Mouse (Mus musculus): Measurements from ENCODE around the gene Gpc6. TPM values are rescaled to one million over a fixed set of nuclear protein-coding genes. Genes with fewer than 3 reads are reported as not detected.

The Gpc6 gene
- polyA plus RNA-seq, 1 experiment, result 0.29 TPM

- Histone ChIP-seq H3K27ac (ENCODE audit: insufficient read depth, low read depth, low read length) (no peak overlapping the region), H3K4me1 (ENCODE audit: control insufficient read depth, insufficient read depth, low read length) (no peaks in the 10 kb centered on the region), H3K4me3 (ENCODE audit: insufficient read depth, low read length) (no peak overlapping the region)
- TF ChIP-seq CTCF (IDR thresholded peaks at IDR 0.05; ENCODE audit: low read depth, low read length) (no peak), POLR2A (IDR thresholded peaks at IDR 0.05; ENCODE audit: borderline replicate concordance, low read depth, low read length) (no peak)
Observed at GRCm38 (mm10) chr14:117906361-117906760, 981.2 kb downstream of the Gpc6 start.

GRCm38 (mm10) chr14:117908231-117908920, 983.3 kb downstream of the Gpc6 start:
- Histone ChIP-seq H3K27ac (ENCODE audit: insufficient read depth, low read depth, low read length) (no peak overlapping the region), H3K4me1 (ENCODE audit: control insufficient read depth, insufficient read depth, low read length) (no peaks in the 10 kb centered on the region), H3K4me3 (ENCODE audit: insufficient read depth, low read length) (no peak overlapping the region)
- TF ChIP-seq CTCF (IDR thresholded peaks at IDR 0.05; ENCODE audit: low read depth, low read length) (no peak), POLR2A (IDR thresholded peaks at IDR 0.05; ENCODE audit: borderline replicate concordance, low read depth, low read length) (no peak)

- TF ChIP-seq POLR2A (IDR thresholded peaks at IDR 0.05; ENCODE audit: borderline replicate concordance, low read depth, low read length), result no peak
- no peak for TF ChIP-seq CTCF (IDR thresholded peaks at IDR 0.05; ENCODE audit: low read depth, low read length)
- Histone ChIP-seq H3K4me3 (ENCODE audit: insufficient read depth, low read length) (no peak overlapping the region), H3K4me1 (ENCODE audit: control insufficient read depth, insufficient read depth, low read length) (no peaks in the 10 kb centered on the region), H3K27ac (ENCODE audit: insufficient read depth, low read depth, low read length) (no peak overlapping the region)
Observed at GRCm38 (mm10) chr14:117909046-117909445, 983.9 kb downstream of the Gpc6 start.

- TF ChIP-seq CTCF (IDR thresholded peaks at IDR 0.05; ENCODE audit: low read depth, low read length) (no peak), POLR2A (IDR thresholded peaks at IDR 0.05; ENCODE audit: borderline replicate concordance, low read depth, low read length) (no peak)
- no peak overlapping the region for H3K4me3 ChIP-seq (ENCODE audit: insufficient read depth, low read length)
- H3K4me1 ChIP-seq (ENCODE audit: control insufficient read depth, insufficient read depth, low read length), result no peaks in the 10 kb centered on the region
- no peak overlapping the region for H3K27ac ChIP-seq (ENCODE audit: insufficient read depth, low read depth, low read length)
Observed at GRCm38 (mm10) chr14:117910323-117910722, 985.2 kb downstream of the Gpc6 start.

- no peak overlapping the region for H3K27ac ChIP-seq (ENCODE audit: insufficient read depth, low read depth, low read length)
- H3K4me1 ChIP-seq (ENCODE audit: control insufficient read depth, insufficient read depth, low read length), result no peaks in the 10 kb centered on the region
- TF ChIP-seq POLR2A (IDR thresholded peaks at IDR 0.05; ENCODE audit: borderline replicate concordance, low read depth, low read length) (no peak), CTCF (IDR thresholded peaks at IDR 0.05; ENCODE audit: low read depth, low read length) (no peak)
- no peak overlapping the region for H3K4me3 ChIP-seq (ENCODE audit: insufficient read depth, low read length)
Observed at GRCm38 (mm10) chr14:117912624-117913270, 987.6 kb downstream of the Gpc6 start.

- Histone ChIP-seq H3K4me3 (ENCODE audit: insufficient read depth, low read length) (no peak overlapping the region), H3K27ac (ENCODE audit: insufficient read depth, low read depth, low read length) (no peak overlapping the region), H3K4me1 (ENCODE audit: control insufficient read depth, insufficient read depth, low read length) (no peaks in the 10 kb centered on the region)
- TF ChIP-seq CTCF (IDR thresholded peaks at IDR 0.05; ENCODE audit: low read depth, low read length) (no peak), POLR2A (IDR thresholded peaks at IDR 0.05; ENCODE audit: borderline replicate concordance, low read depth, low read length) (no peak)
Observed at GRCm38 (mm10) chr14:117916577-117916976, 991.5 kb downstream of the Gpc6 start.

GRCm38 (mm10) chr14:117918724-117919123, 993.6 kb downstream of the Gpc6 start:
- no peak overlapping the region for H3K4me3 ChIP-seq (ENCODE audit: insufficient read depth, low read length)
- no peak overlapping the region for H3K27ac ChIP-seq (ENCODE audit: insufficient read depth, low read depth, low read length)
- no peaks in the 10 kb centered on the region for H3K4me1 ChIP-seq (ENCODE audit: control insufficient read depth, insufficient read depth, low read length)
- TF ChIP-seq CTCF (IDR thresholded peaks at IDR 0.05; ENCODE audit: low read depth, low read length) (no peak), POLR2A (IDR thresholded peaks at IDR 0.05; ENCODE audit: borderline replicate concordance, low read depth, low read length) (no peak)

- Histone ChIP-seq H3K4me3 (ENCODE audit: insufficient read depth, low read length) (no peak overlapping the region), H3K27ac (ENCODE audit: insufficient read depth, low read depth, low read length) (no peak overlapping the region), H3K4me1 (ENCODE audit: control insufficient read depth, insufficient read depth, low read length) (no peaks in the 10 kb centered on the region)
- TF ChIP-seq CTCF (IDR thresholded peaks at IDR 0.05; ENCODE audit: low read depth, low read length), result no peak
- no peak for TF ChIP-seq POLR2A (IDR thresholded peaks at IDR 0.05; ENCODE audit: borderline replicate concordance, low read depth, low read length)
Observed at GRCm38 (mm10) chr14:117919612-117920011, 994.5 kb downstream of the Gpc6 start.

GRCm38 (mm10) chr14:117921393-117922014, 996.4 kb downstream of the Gpc6 start:
- H3K4me3 ChIP-seq (ENCODE audit: insufficient read depth, low read length), result no peak overlapping the region
- no peak overlapping the region for H3K27ac ChIP-seq (ENCODE audit: insufficient read depth, low read depth, low read length)

GRCm38 (mm10) chr14:117923667-117924066, 998.6 kb downstream of the Gpc6 start:
- Histone ChIP-seq H3K4me3 (ENCODE audit: insufficient read depth, low read length) (no peak overlapping the region), H3K27ac (ENCODE audit: insufficient read depth, low read depth, low read length) (no peak overlapping the region), H3K4me1 (ENCODE audit: control insufficient read depth, insufficient read depth, low read length) (no peaks in the 10 kb centered on the region)
- TF ChIP-seq CTCF (IDR thresholded peaks at IDR 0.05; ENCODE audit: low read depth, low read length) (no peak), POLR2A (IDR thresholded peaks at IDR 0.05; ENCODE audit: borderline replicate concordance, low read depth, low read length) (no peak)

More at GRCm38 (mm10) chr14:117921393-117922014, 996.4 kb downstream of the Gpc6 start:
- TF ChIP-seq POLR2A (IDR thresholded peaks at IDR 0.05; ENCODE audit: borderline replicate concordance, low read depth, low read length) (no peak), CTCF (IDR thresholded peaks at IDR 0.05; ENCODE audit: low read depth, low read length) (no peak)
- no peaks in the 10 kb centered on the region for H3K4me1 ChIP-seq (ENCODE audit: control insufficient read depth, insufficient read depth, low read length)

Measured in bone marrow macrophage, adult 2 months (primary cell).